Mouse (Mus musculus) heart, adult 2 months (tissue): Measurements from ENCODE around the gene Pdxdc1. TPM values are rescaled to one million over a fixed set of nuclear protein-coding genes. Genes with fewer than 3 reads are reported as not detected.

Experiments
- DNase-seq, 2 experiments: peaks; one replicate each; pipeline ENCODE4 v3.0.0; 2021
- H3K27ac ChIP-seq: fragments of 200-600 bp; 2 replicates; pipeline ENCODE4 v1.8.1; 2022
- H3K27me3 ChIP-seq: fragments of 200-500 bp; 2 replicates; pipeline ENCODE4 v1.6.1; 2012; ENCODE audit warnings: mild to moderate bottlenecking, low read length, inconsistent platforms, mixed read lengths; ENCODE audit not compliant: control insufficient read depth, insufficient read depth
- H3K36me3 ChIP-seq: fragments of 200-500 bp; 2 replicates; pipeline ENCODE4 v1.6.1; 2012; ENCODE audit warnings: low read length, inconsistent platforms; ENCODE audit not compliant: control insufficient read depth, insufficient read depth
- H3K4me1 ChIP-seq: fragments of 200-500 bp; 2 replicates; pipeline ENCODE4 v1.6.1; 2011; ENCODE audit warnings: low read length; ENCODE audit not compliant: control insufficient read depth, insufficient read depth
- H3K4me3 ChIP-seq: fragments of 200-600 bp; 2 replicates; pipeline ENCODE4 v1.8.1; 2022
- H3K79me2 ChIP-seq: fragments of 200-500 bp; replicated peaks from 2 replicates; pipeline ENCODE4 v1.6.1; 2012; ENCODE audit warnings: mild to moderate bottlenecking, inconsistent platforms, low read length, moderate library complexity, mixed read lengths; ENCODE audit not compliant: control insufficient read depth, insufficient read depth
- H3K9ac ChIP-seq: fragments of 200-500 bp; 2 replicates; pipeline ENCODE4 v1.6.1; 2012; ENCODE audit warnings: low read depth, mild to moderate bottlenecking, control low read depth, inconsistent platforms, low read length, mixed read lengths
- CTCF ChIP-seq: fragments of 200-600 bp; IDR thresholded peaks from 2 replicates; pipeline ENCODE4 v1.8.1; 2022; ENCODE audit warnings: antibody characterized with exemption, mild to moderate bottlenecking, moderate library complexity
- EP300 ChIP-seq: fragments of 200-500 bp; IDR thresholded peaks from 2 replicates; pipeline ENCODE4 v1.6.1; 2011; ENCODE audit warnings: low read depth, low read length, control low read depth; ENCODE audit not compliant: insufficient read depth
- POLR2A ChIP-seq: fragments of 200-500 bp; IDR thresholded peaks from 2 replicates; pipeline ENCODE4 v1.6.1; 2011; ENCODE audit warnings: mild to moderate bottlenecking, low read depth, low read length, control low read depth; ENCODE audit not compliant: insufficient read depth
- WGBS: fragments of 180-500 bp; shearing (Covaris S2); methylation state at CpG from one replicate; pipeline ENCODE4 v1.1.7; 2018; 5-methylcytosine and 5-hydroxymethylcytosine counted together
- intact Hi-C: fragments of 180-260 bp; cut with DNase I; formaldehyde crosslinking; loops from one replicate; pipeline ENCODE4 v1.15.1; 2025
- polyA plus RNA-seq: library from polyadenylated mRNA; depleted of rRNA; stranded (reverse); fragments of >200 nt; gene quantifications from 2 replicates; pipeline ENCODE4 v1.2.3, GENCODE M21; 2012
- total RNA-seq, 2 experiments: library from RNA; stranded (reverse); gene quantifications; 2 replicates each; pipeline ENCODE4 v1.2.3; 2021

Gene Pdxdc1
- total and polyA plus RNA-seq, 3 experiments, result 67.3 to 92.7 (median 71.3) TPM

- no peak overlapping the region for H3K9ac ChIP-seq
- H3K79me2 ChIP-seq, result no peaks in the 10 kb centered on the region
- no peaks in the 10 kb centered on the region; the same call in 1 of the 2 replicates for H3K4me1 ChIP-seq
- DNase-seq, result no peak
- intact Hi-C loops, result no loop called here
- H3K27ac ChIP-seq, result no peak overlapping the region
- no peak for TF ChIP-seq EP300
- TF ChIP-seq POLR2A, result no peak
- TF ChIP-seq CTCF, result no peak
- peaks cover 2% of the 10 kb centered on the region for H3K36me3 ChIP-seq
- H3K4me3 ChIP-seq, result no peak overlapping the region
- WGBS, result 92% methylated on average over 4 of the region's 4 CpGs
- no peaks in the 10 kb centered on the region for H3K27me3 ChIP-seq
These were observed 51.5 kb downstream of the Pdxdc1 start for GRCm38 (mm10) chr16:13851446-13851845.

DNA sequence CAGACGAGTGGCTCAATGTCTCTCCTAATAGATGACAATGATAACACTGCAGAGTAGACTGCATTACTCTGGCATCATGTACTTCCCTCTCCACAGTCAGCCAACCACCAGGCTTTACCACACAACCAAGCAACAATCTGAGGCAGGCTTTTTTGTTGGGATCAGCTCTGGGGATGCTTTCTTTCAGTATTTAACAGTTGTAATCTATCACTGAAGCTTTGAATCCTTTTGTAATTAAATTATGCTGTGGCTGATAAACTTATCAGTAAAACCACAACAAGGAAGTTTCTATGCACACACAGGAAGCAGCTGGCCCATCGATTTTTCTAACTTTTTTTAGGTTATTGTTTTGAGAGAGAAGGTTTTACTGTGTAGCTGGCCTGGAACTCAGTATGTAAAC lies 54.6 kb downstream of the Pdxdc1 start:
- 34% methylated on average over 2 of the region's 2 CpGs for WGBS
- Histone ChIP-seq H3K4me1 (no peaks in the 10 kb centered on the region; the same call in 1 of the 2 replicates), H3K9ac (no peak overlapping the region), H3K27me3 (no peaks in the 10 kb centered on the region), H3K27ac (peak overlapping the region; percentile 28), H3K36me3 (peaks cover 2% of the 10 kb centered on the region), H3K79me2 (no peaks in the 10 kb centered on the region), H3K4me3 (no peak overlapping the region)
- TF ChIP-seq EP300 (no peak), CTCF (no peak), POLR2A (no peak)
- DNase-seq, result no peak
- intact Hi-C loops, result no loop called here

- intact Hi-C loops, result no loop called here
- H3K36me3 ChIP-seq, result peaks cover 2% of the 10 kb centered on the region
- 97% methylated on average over 1 of the region's 1 CpGs for WGBS
These were observed 56.3 kb downstream of the Pdxdc1 start for GRCm38 (mm10) chr16:13846675-13847074.

GRCm38 (mm10) chr16:13845031-13845430 lies 57.9 kb downstream of the Pdxdc1 start:
- TF ChIP-seq EP300 (no peak), CTCF (no peak), POLR2A (no peak)
- DNase-seq, result no peak
- Histone ChIP-seq H3K79me2 (no peaks in the 10 kb centered on the region), H3K4me3 (no peak overlapping the region), H3K36me3 (peaks cover 2% of the 10 kb centered on the region), H3K27ac (no peak overlapping the region), H3K4me1 (no peaks in the 10 kb centered on the region; the same call in 1 of the 2 replicates), H3K27me3 (no peaks in the 10 kb centered on the region), H3K9ac (no peak overlapping the region)
- intact Hi-C loops, result no loop called here
- WGBS, result 97% methylated on average over 5 of the region's 5 CpGs

More at GRCm38 (mm10) chr16:13846675-13847074, 56.3 kb downstream of the Pdxdc1 start:
- Histone ChIP-seq H3K27me3 (no peaks in the 10 kb centered on the region), H3K4me3 (no peak overlapping the region), H3K79me2 (no peaks in the 10 kb centered on the region), H3K9ac (no peak overlapping the region), H3K4me1 (no peaks in the 10 kb centered on the region; the same call in 1 of the 2 replicates), H3K27ac (no peak overlapping the region)
- DNase-seq, result no peak
- no peak for TF ChIP-seq CTCF
- TF ChIP-seq POLR2A, result no peak
- no peak for TF ChIP-seq EP300

- intact Hi-C loops, result no loop called here
- Histone ChIP-seq H3K9ac (no peak overlapping the region), H3K36me3 (no peaks in the 10 kb centered on the region), H3K27ac (no peak overlapping the region), H3K4me1 (no peaks in the 10 kb centered on the region), H3K4me3 (no peak overlapping the region), H3K79me2 (no peaks in the 10 kb centered on the region), H3K27me3 (no peaks in the 10 kb centered on the region)
- DNase-seq, result no peak
- 96% methylated on average over 3 of the region's 3 CpGs for WGBS
- TF ChIP-seq CTCF (no peak), POLR2A (no peak), EP300 (no peak)
These were observed 62.0 kb downstream of the Pdxdc1 start for GRCm38 (mm10) chr16:13840956-13841355.

- no peaks in the 10 kb centered on the region for H3K36me3 ChIP-seq
These were observed 62.9 kb downstream of the Pdxdc1 start for GRCm38 (mm10) chr16:13840056-13840455.

More at GRCm38 (mm10) chr16:13840056-13840455, 62.9 kb downstream of the Pdxdc1 start:
- TF ChIP-seq EP300, result no peak
- TF ChIP-seq CTCF, result no peak
- TF ChIP-seq POLR2A, result no peak
- Histone ChIP-seq H3K4me1 (no peaks in the 10 kb centered on the region), H3K27me3 (no peaks in the 10 kb centered on the region), H3K9ac (no peak overlapping the region), H3K79me2 (no peaks in the 10 kb centered on the region), H3K4me3 (no peak overlapping the region), H3K27ac (no peak overlapping the region)
- intact Hi-C loops, result no loop called here
- DNase-seq, result no peak
- 93% methylated on average over 7 of the region's 7 CpGs for WGBS
